Mouse (Mus musculus) liver, postnatal 0 days (tissue): Measurements from ENCODE around the gene Mmgt2. TPM values are rescaled to one million over a fixed set of nuclear protein-coding genes. Genes with fewer than 3 reads are reported as not detected.

Experiments used
- ATAC-seq: fragments of 200-750 bp; cut with Nextera tagmentation; 2 replicates; pipeline ENCODE4 v1.8.0; 2017; ENCODE audit warnings: mild to moderate bottlenecking, moderate library complexity
- DNase-seq: peaks from one replicate; pipeline ENCODE4 v3.0.0-alpha.2; 2016
- H3K27ac ChIP-seq: fragments of 300-500 bp; sonication (generic); 2 replicates; pipeline ENCODE4 v1.5.1; 2014; ENCODE audit warnings: antibody characterized with exemption, moderate library complexity, mild to moderate bottlenecking, low read depth
- H3K27me3 ChIP-seq: fragments of 300-500 bp; sonication (generic); 2 replicates; pipeline ENCODE4 v1.6.1; 2014; ENCODE audit warnings: low read length, control low read depth, mixed read lengths; ENCODE audit not compliant: insufficient read depth
- H3K36me3 ChIP-seq: fragments of 300-500 bp; sonication (generic); replicated peaks from 2 replicates; pipeline ENCODE4 v1.6.1; 2014; ENCODE audit warnings: mild to moderate bottlenecking, control low read depth, low read length, moderate library complexity, mixed read lengths; ENCODE audit not compliant: insufficient read depth
- H3K4me1 ChIP-seq: fragments of 300-500 bp; sonication (generic); 2 replicates; pipeline ENCODE4 v1.6.1; 2014; ENCODE audit warnings: antibody characterized with exemption, mild to moderate bottlenecking, control low read depth; ENCODE audit not compliant: insufficient read depth
- H3K4me2 ChIP-seq: fragments of 300-500 bp; sonication (generic); 2 replicates; pipeline ENCODE4 v1.6.1; 2014; ENCODE audit warnings: low read depth, mild to moderate bottlenecking, low read length, moderate library complexity, mixed read lengths
- H3K4me3 ChIP-seq: fragments of 300-500 bp; sonication (generic); 2 replicates; pipeline ENCODE4 v1.5.1; 2014; ENCODE audit warnings: low read depth, low read length
- H3K9ac ChIP-seq: fragments of 300-500 bp; sonication (generic); replicated peaks from 2 replicates; pipeline ENCODE4 v1.6.1; 2014; ENCODE audit warnings: mild to moderate bottlenecking, moderate library complexity
- H3K9me3 ChIP-seq: fragments of 300-500 bp; sonication (generic); 2 replicates; pipeline ENCODE4 v1.6.1; 2016; ENCODE audit warnings: mild to moderate bottlenecking, control low read depth, low read length, mixed read lengths
- CTCF ChIP-seq: sonication (generic); IDR thresholded peaks from 2 replicates; pipeline ENCODE4 v1.5.1; 2016; ENCODE audit warnings: antibody characterized with exemption, low read depth
- EP300 ChIP-seq: IDR thresholded peaks from 2 replicates; pipeline ENCODE4 v1.6.1; 2016; ENCODE audit warnings: antibody characterized with exemption, low read depth, mild to moderate bottlenecking
- WGBS: fragments of 180-500 bp; shearing (Covaris S2); extraction: QIAGEN DNeasy Blood & Tissue Kit; methylation state at CpG from one replicate; pipeline ENCODE4 v1.1.7; 2014; ENCODE audit not compliant: insufficient replicate concordance; 5-methylcytosine and 5-hydroxymethylcytosine counted together
- polyA plus RNA-seq: library from polyadenylated mRNA; unstranded; fragments of >200 nt; fragmentation: Nextera tagmentation; extraction: Ambion mirVana; gene quantifications from 2 replicates; pipeline ENCODE4 v1.2.1, GENCODE M21; 2015

The Mmgt2 gene
- polyA plus RNA-seq, 1 experiment from 2014 or later: 7.8 TPM

DNA sequence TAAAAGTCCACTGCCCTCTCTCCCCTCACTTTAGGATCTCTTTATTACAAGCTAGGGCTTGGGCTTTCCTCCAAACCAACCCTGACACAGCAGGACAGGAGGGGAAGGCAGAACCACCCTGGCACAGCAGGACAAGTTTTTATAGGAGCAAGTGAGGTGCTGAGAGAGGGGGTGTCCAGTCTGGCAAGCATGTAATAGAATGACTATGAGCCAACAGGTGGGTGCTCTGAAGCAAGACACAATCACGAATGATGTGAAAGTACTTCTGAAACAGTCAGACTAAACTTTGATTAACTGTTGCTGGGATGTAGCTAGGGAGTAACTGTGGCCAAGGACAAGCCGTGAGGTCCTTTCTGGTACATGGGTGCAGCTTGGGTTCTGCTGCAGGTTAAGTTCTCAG, 57.7 kb downstream of the Mmgt2 start:
- no peak for TF ChIP-seq EP300
- no peak for TF ChIP-seq CTCF
- no peaks in the 10 kb centered on the region for H3K4me1 ChIP-seq
- WGBS: 76% methylated on average over 2 of the region's 2 CpGs

DNA sequence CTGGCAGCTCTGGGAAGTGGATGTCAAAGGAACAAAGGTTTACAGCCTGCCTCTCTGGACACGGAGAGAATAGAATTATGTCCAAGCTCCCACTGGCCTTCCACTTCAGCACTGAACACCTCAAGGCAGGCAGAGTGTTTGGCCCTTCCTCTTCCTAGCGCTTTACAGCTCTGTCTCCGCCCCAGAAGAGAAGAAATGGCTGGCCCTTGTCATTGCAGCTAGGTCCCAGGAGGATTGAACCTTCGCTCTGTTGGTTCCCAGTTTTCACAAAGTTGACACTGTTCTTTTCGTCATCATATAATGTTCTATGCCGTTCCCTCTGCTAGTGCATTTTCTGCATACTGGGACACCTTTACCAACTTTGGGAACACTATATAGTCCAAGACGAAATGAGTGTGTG, 59.8 kb downstream of the Mmgt2 start:
- DNase-seq (no peak), ATAC-seq (no peak)
- WGBS: 67% methylated on average over 7 of the region's 7 CpGs
- H3K4me2 ChIP-seq: no peak overlapping the region
- H3K4me1 ChIP-seq: no peaks in the 10 kb centered on the region
- no peak overlapping the region for H3K4me3 ChIP-seq
- no peaks in the 10 kb centered on the region for H3K36me3 ChIP-seq
- no peaks in the 10 kb centered on the region for H3K27me3 ChIP-seq
- no peaks in the 10 kb centered on the region for H3K9me3 ChIP-seq
- H3K27ac ChIP-seq: no peak overlapping the region
- H3K9ac ChIP-seq: no peak overlapping the region
- no peak for TF ChIP-seq EP300
- no peak for TF ChIP-seq CTCF

More for the DNA sequence above, 57.7 kb downstream of the Mmgt2 start:
- H3K4me2 ChIP-seq: no peak overlapping the region
- DNase-seq (no peak), ATAC-seq (no peak)
- no peak overlapping the region for H3K27ac ChIP-seq
- no peaks in the 10 kb centered on the region for H3K36me3 ChIP-seq
- H3K4me3 ChIP-seq: no peak overlapping the region
- no peaks in the 10 kb centered on the region for H3K27me3 ChIP-seq
- no peaks in the 10 kb centered on the region for H3K9me3 ChIP-seq
- no peak overlapping the region for H3K9ac ChIP-seq

DNA sequence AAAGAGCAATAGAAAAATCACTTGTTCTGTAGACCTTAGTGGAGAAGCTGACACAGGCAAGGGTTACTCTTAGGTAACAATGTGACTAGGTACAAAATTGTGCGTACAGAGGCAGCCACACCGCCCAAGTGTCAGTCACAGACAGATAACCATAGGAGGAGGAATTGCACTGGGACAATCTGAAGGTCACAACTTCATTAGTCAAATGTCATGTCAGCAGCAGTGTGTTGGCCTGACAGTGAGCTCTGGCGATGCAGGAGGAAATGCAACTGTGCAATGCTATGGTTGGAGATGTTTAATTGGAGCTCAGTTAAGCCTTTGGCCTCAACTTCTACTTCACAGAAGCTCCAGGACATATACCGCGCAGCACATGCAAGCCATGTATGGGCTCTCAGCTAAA, 62.2 kb downstream of the Mmgt2 start:
- H3K4me2 ChIP-seq: no peak overlapping the region
- no peaks in the 10 kb centered on the region for H3K4me1 ChIP-seq
- DNase-seq (no peak), ATAC-seq (no peak)
- 64% methylated on average over 5 of the region's 5 CpGs for WGBS
- H3K36me3 ChIP-seq: no peaks in the 10 kb centered on the region
- TF ChIP-seq EP300 (no peak), CTCF (no peak)
- no peaks in the 10 kb centered on the region for H3K27me3 ChIP-seq
- no peaks in the 10 kb centered on the region for H3K9me3 ChIP-seq
- no peak overlapping the region for H3K27ac ChIP-seq
- H3K9ac ChIP-seq: no peak overlapping the region
- no peak overlapping the region for H3K4me3 ChIP-seq

Other genes with a start within 250 kb of the Mmgt2 start
- 2.6 and 2.7 TPM in 2 replicates for gene Pigl, start 190.2 kb upstream of the Mmgt2 start, polyA plus RNA-seq
- gene Ncor1, start 190.1 kb upstream of the Mmgt2 start, polyA plus RNA-seq: 48.1 and 52.0 TPM in 2 replicates
- 9.8 and 14.0 TPM in 2 replicates for gene Cenpv, start 109.4 kb upstream of the Mmgt2 start, polyA plus RNA-seq
- 1,161 and 1,214 TPM in 2 replicates for gene Ubb, start 97.5 kb upstream of the Mmgt2 start, polyA plus RNA-seq
- 4.7 and 5.4 TPM in 2 replicates for gene Trpv2, start 74.2 kb upstream of the Mmgt2 start, polyA plus RNA-seq
- 1.1 and 1.3 TPM in 2 replicates for gene Lrrc75a, start 141 bp upstream of the Mmgt2 start, polyA plus RNA-seq
- 0.27 and 0.35 TPM in 2 replicates for gene Zfp287, start 83.2 kb downstream of the Mmgt2 start, polyA plus RNA-seq
- not detected in 2 replicates for gene Gm10428, start 104.4 kb downstream of the Mmgt2 start, polyA plus RNA-seq
- 0.39 and 0.69 TPM in 2 replicates for gene Zfp286, start 140.8 kb downstream of the Mmgt2 start, polyA plus RNA-seq
- 0.85 and 0.91 TPM in 2 replicates for gene Trim16, start 171.6 kb downstream of the Mmgt2 start, polyA plus RNA-seq
- 0.13 and 0.20 TPM in 2 replicates for gene Fbxw10, start 198.4 kb downstream of the Mmgt2 start, polyA plus RNA-seq
- 29.1 and 29.4 TPM in 2 replicates for gene Tvp23b, start 230.8 kb downstream of the Mmgt2 start, polyA plus RNA-seq